Mouse (Mus musculus): ENCODE measurements at regions not wholly inside any gene's neighbourhood (a gene's known extent, or its start where the extent isn't known, plus 50 kb on each side); places are given as distances from the start of the nearest gene placed in this dataset.

DNA sequence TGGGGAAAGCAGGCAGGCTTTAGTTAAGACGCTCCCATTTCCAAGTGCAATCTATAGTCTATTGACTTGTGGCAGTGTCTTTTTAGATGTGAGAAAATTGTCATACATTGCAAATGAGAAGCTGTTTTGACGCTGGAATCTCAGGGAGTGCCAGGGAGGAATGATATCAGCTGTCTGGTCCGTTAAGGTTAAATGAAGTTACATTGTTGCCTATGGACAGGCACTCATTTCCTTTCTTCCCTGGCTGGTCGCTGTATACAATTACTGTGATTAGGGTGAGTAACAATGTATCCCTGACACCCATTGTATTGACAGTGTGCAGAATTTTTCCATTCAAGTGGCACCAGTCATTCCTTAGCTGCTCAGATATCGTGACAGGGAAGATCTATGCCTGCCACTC lies 168.3 kb downstream of the Gpat3 start:
- TF ChIP-seq CTCF (IDR thresholded peaks at IDR 0.05) (no peak), POLR2A (IDR thresholded peaks at IDR 0.05; ENCODE audit: insufficient read depth, low read depth, low read length) (no peak), EP300 (IDR thresholded peaks at IDR 0.05; ENCODE audit: insufficient read depth, low read depth, low read length) (no peak)
